Mouse (Mus musculus): Measurements from ENCODE around the gene Gm8237. TPM values are rescaled to one million over a fixed set of nuclear protein-coding genes. Genes with fewer than 3 reads are reported as not detected.
"Not testable (repeated sequence)": the region's sequence is repeated elsewhere in the genome, so short reads cannot be mapped to it uniquely, and the experiment has no call there.

The Gm8237 gene
- polyA plus RNA-seq (2012; ENCODE audit: insufficient read depth, insufficient read length, low replicate concordance, missing spikeins): not detected in 2 replicates

DNA sequence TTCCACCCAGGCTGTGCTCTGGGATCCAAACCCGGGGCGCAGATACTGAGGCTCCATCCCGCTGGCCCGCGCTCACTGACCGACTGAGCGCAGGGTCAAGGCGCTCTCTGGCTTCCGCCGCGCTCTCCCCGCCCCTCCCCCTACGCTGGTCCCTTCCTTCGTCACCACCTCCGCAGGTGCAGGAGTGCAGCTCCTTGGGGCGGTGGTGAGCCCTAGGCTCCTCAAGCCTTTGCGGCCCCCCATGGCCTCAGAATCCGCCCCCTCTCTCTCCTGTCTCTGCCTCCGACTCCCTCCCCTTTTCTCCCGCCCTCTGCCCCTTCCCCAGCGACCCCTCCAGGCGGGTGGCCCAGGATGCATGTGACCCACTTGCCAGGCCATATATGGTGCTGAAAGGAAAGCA lies at the start of gene Gm8237:
Gene Gm8237, minus strand, starts transcription at position 142 of the 400 bp plus-strand sequence.
- H3K4me3 ChIP-seq (ENCODE audit: insufficient read depth, low read depth, low read length): peak within 1 kb of the TSS; percentile 47
- WGBS: 2% methylated on average over 22 of the region's 22 CpGs
- H3K27ac ChIP-seq (ENCODE audit: insufficient read depth, low read depth, low read length); H3K4me1 ChIP-seq (ENCODE audit: control insufficient read depth, insufficient read depth, low read length): not testable (repeated sequence)

- not testable (repeated sequence) for H3K4me3 ChIP-seq (ENCODE audit: insufficient read depth, low read depth, low read length); H3K27ac ChIP-seq (ENCODE audit: insufficient read depth, low read depth, low read length); H3K4me1 ChIP-seq (ENCODE audit: control insufficient read depth, insufficient read depth, low read length)
- 81% methylated on average over 7 of the region's 7 CpGs for WGBS
Measured at GRCm38 (mm10) chr14:5923276-5923675, 43.1 kb upstream of the Gm8237 start.

DNA sequence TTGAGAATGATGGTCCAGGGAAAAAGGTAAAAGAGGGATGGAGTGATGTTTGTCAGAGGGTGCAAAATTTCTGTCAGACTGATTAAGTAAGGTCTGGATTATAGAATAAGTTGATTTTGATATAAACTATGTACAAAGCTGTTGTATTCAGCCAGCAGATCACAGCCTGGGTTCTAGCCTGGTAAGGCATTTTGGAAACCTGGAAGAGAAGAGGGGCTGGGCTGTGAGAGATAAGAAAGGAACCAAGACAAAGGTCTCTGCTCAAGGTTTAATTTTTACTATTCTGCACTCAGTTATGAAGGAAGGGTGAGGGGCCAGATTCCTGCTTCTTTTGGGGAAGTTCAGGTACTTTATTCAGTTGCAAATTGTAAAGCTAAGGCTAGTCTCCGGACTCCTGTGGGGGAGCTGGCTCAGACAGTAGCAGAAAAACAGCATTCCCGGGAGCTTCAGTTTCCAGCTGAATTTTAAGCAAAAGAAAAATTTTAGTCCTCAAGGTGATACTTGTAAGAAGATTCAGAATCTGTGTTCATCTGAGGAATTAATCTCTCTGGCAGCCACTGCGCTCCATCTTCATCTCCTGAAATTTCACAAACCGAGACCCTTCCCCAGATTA lies 38.3 kb upstream of the Gm8237 start:
- not testable (repeated sequence) for H3K4me3 ChIP-seq (ENCODE audit: insufficient read depth, low read depth, low read length); H3K27ac ChIP-seq (ENCODE audit: insufficient read depth, low read depth, low read length); H3K4me1 ChIP-seq (ENCODE audit: control insufficient read depth, insufficient read depth, low read length)
- 74% methylated on average over 4 of the region's 4 CpGs for WGBS

- not testable (repeated sequence) for H3K4me3 ChIP-seq (ENCODE audit: insufficient read depth, low read depth, low read length); H3K27ac ChIP-seq (ENCODE audit: insufficient read depth, low read depth, low read length); H3K4me1 ChIP-seq (ENCODE audit: control insufficient read depth, insufficient read depth, low read length)
- 91% methylated on average over 2 of the region's 2 CpGs for WGBS
Measured at GRCm38 (mm10) chr14:5913701-5914100, 33.5 kb upstream of the Gm8237 start.

DNA sequence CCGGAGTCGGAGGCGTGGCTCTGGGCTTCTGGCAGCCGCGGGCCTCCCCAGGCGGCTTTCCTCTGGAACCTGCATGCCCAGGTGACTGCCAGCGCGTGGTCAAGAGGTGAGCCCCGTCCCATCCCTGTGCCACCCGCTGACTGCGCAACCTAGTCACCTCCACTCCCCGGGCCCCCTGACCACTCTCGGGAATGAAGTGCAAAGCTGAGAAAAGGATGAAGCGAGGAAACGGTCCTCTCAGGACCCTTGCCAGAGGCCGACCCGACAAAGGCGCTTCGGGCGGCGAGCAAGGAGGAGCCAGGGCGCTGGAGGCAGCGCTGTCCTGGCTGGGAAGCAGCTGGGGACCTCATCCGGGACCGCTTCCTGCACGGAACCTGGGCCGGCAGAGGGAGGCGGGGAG lies 391 bp downstream of the Gm8237 start:
- H3K4me1 ChIP-seq (ENCODE audit: control insufficient read depth, insufficient read depth, low read length); H3K27ac ChIP-seq (ENCODE audit: insufficient read depth, low read depth, low read length): not testable (repeated sequence)
- H3K4me3 ChIP-seq (ENCODE audit: insufficient read depth, low read depth, low read length): peak overlapping the region; percentile 47
- WGBS: 2% methylated on average over 22 of the region's 28 CpGs

DNA sequence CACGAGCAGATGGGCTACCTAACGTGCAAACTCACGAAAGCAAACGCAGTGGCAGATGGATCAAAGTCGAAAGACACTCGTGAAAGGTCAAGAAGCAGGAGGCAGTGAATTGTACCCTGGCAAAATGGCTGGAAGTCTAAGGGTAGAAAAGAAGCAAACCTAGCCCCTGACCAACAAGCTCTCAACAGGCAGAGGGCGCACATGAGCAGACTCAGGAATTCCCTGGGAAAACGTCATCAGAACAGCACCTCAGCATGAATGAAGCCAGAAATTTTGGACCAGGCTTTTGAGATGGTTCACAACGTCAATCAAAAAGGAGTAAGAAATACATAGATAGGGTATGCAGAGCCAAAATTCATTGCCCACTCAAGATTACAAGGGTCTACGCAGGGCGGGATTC lies 1.0 kb downstream of the Gm8237 start:
- not testable (repeated sequence) for H3K4me3 ChIP-seq (ENCODE audit: insufficient read depth, low read depth, low read length); H3K4me1 ChIP-seq (ENCODE audit: control insufficient read depth, insufficient read depth, low read length); H3K27ac ChIP-seq (ENCODE audit: insufficient read depth, low read depth, low read length)
- WGBS: 2% methylated on average over 7 of the region's 11 CpGs

DNA sequence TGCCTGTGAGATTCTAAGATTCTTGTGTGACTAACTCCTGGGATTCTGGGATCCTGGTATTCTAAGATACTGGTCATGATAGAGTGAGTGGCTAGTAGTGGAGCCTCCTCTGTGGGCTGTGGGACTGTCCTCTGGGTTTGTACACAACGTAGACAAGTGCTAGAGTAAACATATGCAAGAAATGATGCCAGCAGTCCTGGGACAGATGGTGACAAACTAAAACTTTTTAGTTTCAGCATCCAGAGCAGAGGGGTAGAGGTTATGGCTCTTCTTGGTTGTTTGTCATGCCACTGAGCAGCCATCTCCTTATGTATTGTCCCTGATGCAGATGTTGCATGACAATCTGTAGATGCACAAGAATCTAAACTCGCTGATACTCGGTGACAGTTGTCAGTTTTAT lies 24.3 kb downstream of the Gm8237 start:
- H3K4me1 ChIP-seq (ENCODE audit: control insufficient read depth, insufficient read depth, low read length); H3K4me3 ChIP-seq (ENCODE audit: insufficient read depth, low read depth, low read length); H3K27ac ChIP-seq (ENCODE audit: insufficient read depth, low read depth, low read length): not testable (repeated sequence)
- WGBS: 84% methylated on average over 3 of the region's 3 CpGs

GRCm38 (mm10) chr14:5830229-5830628 lies 50.0 kb downstream of the Gm8237 start, which contains the start of gene Gm3424:
Gm3424 (minus strand) TSS chr14:5830329.
- no CpG with 5 or more reads among the region's 3 CpGs for WGBS
- not testable (repeated sequence) for H3K4me1 ChIP-seq (ENCODE audit: control insufficient read depth, insufficient read depth, low read length); H3K27ac ChIP-seq (ENCODE audit: insufficient read depth, low read depth, low read length); H3K4me3 ChIP-seq (ENCODE audit: insufficient read depth, low read depth, low read length)

GRCm38 (mm10) chr14:5812699-5813356 lies 67.4 kb downstream of the Gm8237 start:
- H3K27ac ChIP-seq (ENCODE audit: insufficient read depth, low read depth, low read length); H3K4me3 ChIP-seq (ENCODE audit: insufficient read depth, low read depth, low read length); H3K4me1 ChIP-seq (ENCODE audit: control insufficient read depth, insufficient read depth, low read length): not testable (repeated sequence)
- no CpG with 5 or more reads among the region's 47 CpGs for WGBS

Other genes with a start within 250 kb of the Gm8237 start
- gene Gm8265, start 247.4 kb downstream of the Gm8237 start, polyA plus RNA-seq (2012; ENCODE audit: insufficient read depth, insufficient read length, low replicate concordance, missing spikeins): not detected in 2 replicates
- gene Gm9603, start 192.9 kb downstream of the Gm8237 start, polyA plus RNA-seq (2012; ENCODE audit: insufficient read depth, insufficient read length, low replicate concordance, missing spikeins): not detected in 2 replicates
- gene Gm3373, start 138.8 kb downstream of the Gm8237 start, polyA plus RNA-seq (2012; ENCODE audit: insufficient read depth, insufficient read length, low replicate concordance, missing spikeins): not detected in 2 replicates
- not detected in 2 replicates for gene Gm3383, start 72.4 kb downstream of the Gm8237 start, polyA plus RNA-seq (2012; ENCODE audit: insufficient read depth, insufficient read length, low replicate concordance, missing spikeins)
- gene Gm3424, start 50.1 kb downstream of the Gm8237 start, polyA plus RNA-seq (2012; ENCODE audit: insufficient read depth, insufficient read length, low replicate concordance, missing spikeins): not detected in 2 replicates
- not detected in 2 replicates for gene Gm3248, start 81.4 kb upstream of the Gm8237 start, polyA plus RNA-seq (2012; ENCODE audit: insufficient read depth, insufficient read length, low replicate concordance, missing spikeins)
- not detected in 2 replicates for gene Gm3453, start 98.8 kb upstream of the Gm8237 start, polyA plus RNA-seq (2012; ENCODE audit: insufficient read depth, insufficient read length, low replicate concordance, missing spikeins)
- gene Gm6337, start 177.9 kb upstream of the Gm8237 start, polyA plus RNA-seq (2012; ENCODE audit: insufficient read depth, insufficient read length, low replicate concordance, missing spikeins): not detected in 2 replicates
- not detected in 2 replicates for gene Gm8206, start 213.6 kb upstream of the Gm8237 start, polyA plus RNA-seq (2012; ENCODE audit: insufficient read depth, insufficient read length, low replicate concordance, missing spikeins)
- gene Gm3468, start 228.3 kb upstream of the Gm8237 start, polyA plus RNA-seq (2012; ENCODE audit: insufficient read depth, insufficient read length, low replicate concordance, missing spikeins): not detected in 2 replicates
- gene Gm3476, start 245.4 kb upstream of the Gm8237 start, polyA plus RNA-seq (2012; ENCODE audit: insufficient read depth, insufficient read length, low replicate concordance, missing spikeins): not detected in 2 replicates